Mouse (Mus musculus): ENCODE results near the gene Adam12. TPM values are rescaled to one million over a fixed set of nuclear protein-coding genes. Genes with fewer than 3 reads are reported as not detected.

Gene Adam12
- total RNA-seq, 2 experiments from 2014 or later: 7.1 TPM

DNA sequence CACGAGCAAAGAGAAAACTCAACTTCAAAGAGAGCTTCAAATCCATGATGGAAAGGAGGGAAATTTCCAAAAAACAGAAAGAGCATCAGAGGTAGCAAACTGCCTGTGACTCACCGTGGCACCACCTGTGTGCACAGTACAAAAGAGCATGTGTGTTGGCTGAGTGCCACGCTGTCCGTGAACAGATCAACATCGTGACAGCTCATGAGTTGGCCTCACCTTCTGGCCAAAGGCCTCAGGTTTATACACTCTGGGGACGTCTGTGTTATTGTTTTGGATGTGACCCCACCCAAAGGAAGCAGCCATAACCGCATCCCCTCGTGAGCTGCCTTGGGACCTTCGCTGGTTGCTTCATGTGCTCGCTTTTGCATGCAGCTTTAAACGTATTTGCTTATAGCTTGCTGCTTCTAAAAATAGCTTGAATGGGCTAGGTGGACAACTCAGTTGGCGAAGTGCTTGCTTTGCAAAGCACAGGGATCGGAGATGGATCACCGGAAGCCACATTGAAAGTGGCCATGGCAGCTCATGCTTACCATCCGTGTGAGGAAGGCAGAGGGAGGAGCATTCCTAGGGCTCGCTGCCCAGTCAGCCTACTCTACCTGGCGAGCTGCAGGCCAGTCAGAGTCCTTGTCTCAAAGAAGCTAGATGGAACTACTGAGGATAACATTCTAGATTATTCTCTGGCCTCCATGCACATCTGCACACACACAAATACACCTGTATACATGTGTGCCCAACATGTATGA is 151.8 kb downstream of the Adam12 start:
- DNase-seq: no peak

DNA sequence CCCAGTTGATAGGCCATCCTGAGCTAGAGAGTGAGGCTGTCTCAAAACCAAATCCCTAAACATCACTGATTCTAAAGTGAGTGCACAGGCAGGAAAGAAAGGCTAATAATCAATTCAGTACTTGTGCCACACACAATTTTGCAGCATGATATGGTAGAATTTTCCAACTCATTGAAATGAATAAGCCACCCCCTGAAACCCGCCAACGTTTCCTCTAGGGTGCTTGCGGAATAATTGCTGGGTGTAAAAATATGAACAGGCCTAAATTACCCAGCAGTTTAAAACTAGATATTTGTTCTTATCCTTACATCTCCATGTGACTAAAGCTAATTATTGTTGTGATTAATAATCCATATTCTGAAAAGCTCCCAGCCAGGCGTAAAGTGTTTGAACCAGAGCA is 154.3 kb downstream of the Adam12 start:
- peak; percentile 6 to 19 for DNase-seq

DNA sequence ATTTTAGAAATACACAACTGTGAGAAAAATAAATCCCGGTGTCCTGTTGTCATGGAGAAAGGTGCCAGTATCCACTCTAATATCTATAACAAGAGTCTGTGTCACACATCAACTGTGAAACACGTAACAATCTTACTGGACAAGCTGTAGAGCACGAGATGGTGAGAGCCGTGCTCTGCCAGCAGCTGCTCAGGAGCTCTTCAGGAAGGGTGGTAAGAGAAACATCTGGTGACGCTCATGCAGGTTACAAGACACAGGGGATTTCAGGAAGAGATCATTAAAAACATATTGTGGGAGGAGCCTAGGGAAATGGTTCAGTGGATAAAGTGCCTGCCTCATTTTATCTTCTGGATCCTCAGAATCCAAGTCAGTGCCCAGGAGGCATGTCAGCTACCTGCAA is 158.9 kb downstream of the Adam12 start:
- DNase-seq: no peak

GRCm38 (mm10) chr7:134071153-134071885 is 160.6 kb downstream of the Adam12 start:
- DNase-seq: no peak

- DNase-seq: no peak
Measured at GRCm38 (mm10) chr7:134062629-134063028, 169.3 kb downstream of the Adam12 start.

DNA sequence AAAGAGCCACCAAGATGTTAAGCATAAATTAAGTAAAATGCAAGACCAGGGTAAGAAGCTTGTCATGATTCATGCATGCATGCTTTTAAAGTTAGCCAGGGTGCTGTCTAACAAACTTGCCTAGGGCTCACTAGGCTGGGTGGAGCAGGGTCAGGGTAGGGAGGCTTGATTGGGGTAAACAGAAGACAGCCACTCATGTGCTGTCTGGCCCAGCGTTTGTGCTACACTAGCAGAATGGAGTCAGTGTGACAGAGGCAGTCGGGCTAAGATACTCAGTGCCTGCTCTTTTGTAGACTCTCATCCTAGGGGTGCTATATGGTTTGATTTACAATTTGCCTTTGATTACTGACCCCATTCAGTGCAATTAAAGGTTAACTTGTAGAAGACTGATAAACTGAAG is 179.5 kb downstream of the Adam12 start:
- DNase-seq: no peak

- no peak for DNase-seq
Measured at GRCm38 (mm10) chr7:134050371-134050770, 181.6 kb downstream of the Adam12 start.

DNA sequence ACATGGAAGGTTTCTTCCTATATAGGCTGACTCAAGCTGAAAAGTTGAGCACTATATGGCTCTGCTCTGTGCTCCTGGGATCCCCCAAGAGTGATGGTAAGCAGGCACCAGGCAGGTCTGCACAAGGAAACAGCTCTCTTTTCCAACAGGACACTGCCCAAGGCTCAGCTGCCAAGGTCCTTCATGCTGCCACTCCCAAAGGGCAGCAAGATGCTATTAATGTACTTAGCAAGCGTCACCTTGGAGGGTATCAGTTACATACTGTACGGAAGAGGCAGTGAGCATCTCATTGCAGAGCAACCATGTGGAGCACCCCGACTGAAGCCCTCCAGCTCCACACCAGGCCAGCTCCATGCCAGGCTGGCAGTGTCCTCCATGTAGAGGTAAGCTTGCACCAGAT is 185.6 kb downstream of the Adam12 start:
- DNase-seq: no peak

GRCm38 (mm10) chr7:134043576-134043975 is 188.4 kb downstream of the Adam12 start:
- DNase-seq: no peak

- DNase-seq: no peak
Measured at GRCm38 (mm10) chr7:134042614-134043013, 189.3 kb downstream of the Adam12 start.

GRCm38 (mm10) chr7:134033939-134034338 is 198.0 kb downstream of the Adam12 start:
- DNase-seq: no peak

DNA sequence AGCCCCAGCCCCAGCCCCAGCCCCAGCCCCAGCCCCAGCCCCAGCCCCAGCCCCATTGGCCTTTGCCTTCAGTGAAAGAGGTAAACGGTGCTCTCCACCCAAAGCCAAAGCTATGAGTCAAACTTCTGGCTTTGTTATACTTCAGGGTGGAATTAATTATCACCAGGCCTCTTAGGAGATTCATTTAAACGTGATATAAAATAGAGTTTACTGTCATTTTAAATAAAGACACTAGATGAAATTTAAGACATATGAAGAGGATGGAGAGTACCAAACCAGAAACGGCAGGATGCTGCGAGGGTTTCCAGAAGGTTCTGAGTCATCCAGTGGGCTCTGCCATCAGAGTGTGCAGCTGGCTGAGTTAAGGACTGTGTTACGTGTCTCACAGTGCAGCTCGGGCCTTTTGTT is 199.0 kb downstream of the Adam12 start:
- DNase-seq: no peak

- DNase-seq: no peak
Measured at GRCm38 (mm10) chr7:134031787-134032186, 200.2 kb downstream of the Adam12 start.

- DNase-seq: no peak
Measured at GRCm38 (mm10) chr7:134031256-134031655, 200.7 kb downstream of the Adam12 start.

- DNase-seq: no peak
Measured at GRCm38 (mm10) chr7:134028281-134028830, 203.6 kb downstream of the Adam12 start.

GRCm38 (mm10) chr7:134027020-134027415 is 204.9 kb downstream of the Adam12 start:
- DNase-seq: no peak

DNA sequence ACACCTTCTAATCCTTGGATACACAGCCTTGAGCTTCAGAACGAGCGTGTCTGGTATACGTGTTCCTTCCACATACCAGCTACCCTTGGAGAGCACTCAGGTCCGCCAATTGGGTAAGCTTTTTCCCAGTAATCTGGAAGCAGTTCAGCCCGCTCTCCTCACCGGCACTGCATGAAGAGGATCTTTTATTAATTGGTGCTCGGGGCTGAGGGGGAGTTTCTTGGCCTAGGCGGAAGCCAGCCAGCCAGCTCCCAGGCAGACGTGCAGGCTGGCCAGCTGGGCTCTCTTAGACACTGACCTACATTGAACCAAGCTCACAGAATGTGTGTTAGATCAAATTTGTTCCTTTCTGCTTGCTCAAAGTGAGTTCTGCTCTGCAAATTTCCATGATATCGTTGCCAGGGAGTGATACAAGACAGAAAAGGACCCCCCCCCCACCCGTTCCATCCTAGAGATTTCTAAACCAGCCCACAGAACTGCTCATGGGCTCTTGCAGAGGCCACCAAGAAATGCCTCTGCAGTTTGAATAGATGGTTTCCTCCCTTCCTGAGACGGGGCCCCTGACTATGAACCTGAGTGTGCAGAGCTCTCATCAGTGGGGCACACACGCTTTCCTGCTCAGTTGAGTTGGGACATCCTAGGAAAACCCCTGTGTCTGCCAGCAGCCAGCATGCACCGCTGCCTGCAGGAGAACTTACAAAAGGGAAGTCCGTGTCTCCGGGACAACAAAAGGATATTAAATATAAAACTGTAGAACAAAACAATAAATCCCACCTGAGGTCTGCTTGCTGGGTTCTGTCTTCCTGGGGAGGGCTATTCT is 205.5 kb downstream of the Adam12 start:
- DNase-seq: peak; percentile 53 to 64

GRCm38 (mm10) chr7:134022157-134022885 is 209.6 kb downstream of the Adam12 start:
- DNase-seq: no peak

GRCm38 (mm10) chr7:134015226-134015625 is 216.7 kb downstream of the Adam12 start:
- DNase-seq: no peak

DNA sequence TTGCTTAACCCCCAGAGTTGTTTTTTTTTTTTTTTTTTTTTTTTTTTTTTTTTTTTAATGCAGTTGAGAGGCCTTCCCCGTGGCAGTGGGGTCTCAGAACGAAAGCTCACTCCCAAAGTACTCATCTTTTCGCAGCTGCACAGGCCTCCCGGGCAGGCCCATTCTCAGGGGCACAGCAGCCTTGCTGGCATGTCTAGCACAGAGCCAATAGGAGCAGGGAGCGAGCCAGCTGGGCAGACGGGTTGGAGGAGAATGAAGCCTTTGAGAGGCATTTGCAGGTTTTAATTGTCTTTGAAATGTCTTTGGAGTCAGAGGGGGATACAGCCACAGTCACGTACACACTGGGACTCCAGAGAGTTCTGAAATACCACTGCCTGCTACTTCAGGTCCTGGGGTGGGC is 217.2 kb downstream of the Adam12 start:
- DNase-seq: peak in 1 of 2 experiments; percentile 23

- no peak for DNase-seq
Measured at GRCm38 (mm10) chr7:134009157-134009556, 222.8 kb downstream of the Adam12 start.

- no peak for DNase-seq
Measured at GRCm38 (mm10) chr7:134007942-134008361, 224.0 kb downstream of the Adam12 start.
